Mouse (Mus musculus) left cerebral cortex, adult 9 months (tissue): ENCODE data around the gene Gm28827.
"Not testable (repeated sequence)": the region's sequence is repeated elsewhere in the genome, so short reads cannot be mapped to it uniquely, and the experiment has no call there.

ENCODE experiments used
- DNase-seq, 2 experiments: peaks; one replicate each; pipeline ENCODE4 v3.0.0; 2022; ENCODE audit warnings: low spot score in 2 of 2

Gene Gm28827

DNA sequence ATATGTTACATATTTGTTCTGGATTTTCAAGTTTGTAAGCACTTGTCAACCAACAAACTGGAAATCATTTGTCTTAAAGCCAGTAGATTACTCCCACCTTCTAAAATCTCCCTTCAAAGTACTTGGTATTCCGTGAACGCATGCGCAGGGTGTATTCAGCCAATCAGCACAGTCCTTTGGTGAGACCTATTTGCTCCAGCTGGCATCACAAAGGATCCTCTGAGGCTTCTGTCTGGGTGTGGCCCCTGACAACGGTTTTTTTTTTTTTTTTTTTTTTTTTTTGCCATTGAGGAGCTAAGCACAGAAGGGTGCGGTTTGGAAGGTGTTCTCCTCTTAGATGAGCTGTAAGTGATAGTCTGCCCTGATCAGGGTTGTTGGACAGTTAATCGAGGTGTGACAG lies at the start of gene Gm28827:
Gm28827 (plus strand) TSS at position 301 of the 400 bp plus-strand sequence.
- not testable (repeated sequence) for DNase-seq
